Mouse (Mus musculus) left cerebral cortex, adult 9 months (tissue): ENCODE data around the gene Rabgap1l.

Experiments used
- DNase-seq, 2 experiments: peaks; one replicate each; pipeline ENCODE4 v3.0.0; 2022; ENCODE audit warnings: low spot score in 2 of 2

The Rabgap1l gene

DNA sequence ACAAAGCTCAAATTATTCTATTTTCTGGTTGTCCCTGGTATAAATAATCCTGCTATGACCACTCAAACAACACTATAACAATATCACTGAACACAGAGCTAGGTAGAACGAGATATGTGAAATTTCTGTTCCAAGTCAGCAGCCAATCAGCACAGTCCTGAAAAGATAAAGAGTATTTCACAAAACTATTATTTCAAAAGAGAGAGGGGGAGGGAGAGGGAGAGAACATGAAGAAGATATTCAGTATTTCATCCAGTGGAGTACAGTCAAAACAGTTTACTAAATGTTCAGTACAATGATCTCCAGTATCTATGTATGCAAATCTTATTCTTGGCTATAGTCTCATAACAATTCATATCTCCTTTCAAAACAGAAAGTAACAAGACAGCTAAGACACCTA, 5.1 kb downstream of the Rabgap1l start:
- no peak for DNase-seq

GRCm38 (mm10) chr1:160787164-160787563, 5.8 kb downstream of the Rabgap1l start:
- no peak for DNase-seq

GRCm38 (mm10) chr1:160786571-160786970, 6.4 kb downstream of the Rabgap1l start:
- DNase-seq: no peak

DNA sequence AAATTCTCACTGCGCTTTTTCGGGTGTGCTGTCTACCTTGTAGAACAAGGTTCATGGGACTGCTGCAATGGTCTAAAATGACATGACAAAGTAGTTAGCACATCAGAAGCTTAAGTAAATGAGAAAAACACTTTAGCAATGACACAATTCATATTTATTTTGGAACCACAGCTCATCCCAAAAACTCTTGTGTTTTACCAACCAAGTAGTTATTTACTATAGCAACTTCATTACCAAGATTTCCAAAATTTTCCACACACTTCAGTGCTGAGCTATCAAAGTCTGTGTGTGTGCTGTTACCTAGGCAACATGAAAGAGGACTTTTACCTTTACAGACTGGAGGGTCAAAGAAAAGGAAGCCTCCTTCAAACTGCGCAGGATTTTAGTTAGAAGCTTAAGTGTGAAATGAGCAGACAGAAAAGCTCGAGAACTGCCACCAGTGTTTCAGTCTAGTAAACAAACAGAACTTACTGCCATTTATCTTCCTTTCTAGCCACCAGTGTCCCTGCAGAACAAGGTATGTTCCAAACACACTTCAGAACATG, 7.3 kb downstream of the Rabgap1l start:
- no peak for DNase-seq

DNA sequence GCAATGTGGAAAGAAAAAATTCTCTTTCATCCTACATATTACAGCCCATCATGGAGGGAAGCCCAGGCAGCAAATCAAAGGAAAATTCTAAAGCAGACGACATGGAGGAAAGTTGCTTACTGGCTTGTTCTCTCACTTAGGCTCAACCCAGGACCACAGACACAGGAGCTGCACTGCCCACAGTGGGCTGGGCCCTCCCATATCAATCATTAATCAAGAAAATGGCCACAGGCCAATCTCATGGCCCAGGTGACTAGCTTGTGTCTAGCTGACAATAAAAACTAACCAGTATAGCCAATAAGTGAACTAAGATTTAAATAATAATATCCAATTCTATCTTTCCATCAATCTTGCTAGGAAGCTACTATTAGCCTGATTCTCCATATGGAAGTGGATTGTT, 8.9 kb downstream of the Rabgap1l start:
- no peak for DNase-seq

- DNase-seq: no peak
These were observed 18.8 kb downstream of the Rabgap1l start for GRCm38 (mm10) chr1:160774166-160774565.

- DNase-seq: no peak
These were observed 27.4 kb downstream of the Rabgap1l start for GRCm38 (mm10) chr1:160765565-160765964.

- peak in 1 of 2 experiments; percentile 17 for DNase-seq
These were observed 34.8 kb downstream of the Rabgap1l start for GRCm38 (mm10) chr1:160758243-160758642.

DNA sequence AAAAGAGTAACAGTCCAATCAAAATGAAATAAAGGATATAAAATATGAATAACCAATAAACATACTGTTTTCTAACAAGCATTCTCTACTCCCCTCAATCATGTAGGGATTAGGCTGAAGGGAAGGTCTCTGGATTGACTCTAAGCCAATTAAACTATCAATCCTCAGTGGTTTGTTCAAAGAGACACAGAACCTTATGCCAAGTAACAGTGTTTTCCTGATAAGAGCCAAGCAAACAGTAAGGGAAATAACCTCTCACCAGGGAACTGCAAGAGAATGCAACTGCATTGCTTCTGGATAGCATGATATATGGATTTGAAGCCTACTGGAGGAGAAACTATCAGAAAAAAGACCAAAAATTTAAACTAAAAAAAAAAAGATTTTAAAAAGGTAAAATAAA, 37.7 kb downstream of the Rabgap1l start:
- no peak for DNase-seq

DNA sequence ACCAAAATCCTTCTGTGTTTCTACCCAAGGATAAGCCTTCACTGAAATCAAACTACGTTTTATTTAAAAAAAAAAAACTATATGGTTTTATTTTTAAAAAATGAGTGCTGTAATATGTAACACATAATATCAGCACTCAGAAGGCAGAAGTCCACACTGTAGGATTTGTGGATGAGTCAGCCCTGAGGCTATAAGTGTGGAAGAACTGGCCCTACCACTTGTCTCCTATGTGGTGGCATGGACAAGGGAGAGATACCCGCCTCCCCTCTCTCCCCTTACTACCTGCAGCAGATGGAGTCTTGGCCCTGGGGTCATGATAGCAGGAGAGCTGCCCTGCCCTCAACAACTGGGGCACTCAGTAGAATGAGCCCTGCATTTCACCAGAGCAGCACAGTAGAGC, 42.4 kb downstream of the Rabgap1l start:
- no peak for DNase-seq

GRCm38 (mm10) chr1:160746786-160747185, 46.2 kb downstream of the Rabgap1l start:
- no peak for DNase-seq

- DNase-seq: no peak
These were observed 47.6 kb downstream of the Rabgap1l start for GRCm38 (mm10) chr1:160745238-160745930.

GRCm38 (mm10) chr1:160744009-160744408, 49.0 kb downstream of the Rabgap1l start:
- no peak for DNase-seq

DNA sequence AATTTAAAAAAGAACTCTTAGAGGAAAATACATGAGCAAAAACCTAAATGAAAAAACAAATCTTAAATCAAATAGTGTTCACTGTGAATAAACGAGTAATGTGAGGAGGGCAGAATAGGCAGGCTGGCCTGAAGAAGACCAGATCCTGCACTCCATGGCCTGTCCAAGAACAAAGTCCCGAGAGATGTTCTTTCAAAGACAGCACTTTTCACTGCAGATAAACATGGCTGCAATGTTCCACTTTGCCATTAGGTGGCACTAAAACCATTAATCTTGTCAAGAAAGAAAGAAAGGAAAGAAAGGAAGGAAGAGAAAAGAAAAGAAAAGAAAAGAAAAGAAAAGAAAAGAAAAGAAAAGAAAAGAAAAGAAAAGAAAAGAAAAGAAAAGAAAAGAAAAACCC, 49.8 kb downstream of the Rabgap1l start:
- peak in 1 of 2 experiments; percentile 75 for DNase-seq

DNA sequence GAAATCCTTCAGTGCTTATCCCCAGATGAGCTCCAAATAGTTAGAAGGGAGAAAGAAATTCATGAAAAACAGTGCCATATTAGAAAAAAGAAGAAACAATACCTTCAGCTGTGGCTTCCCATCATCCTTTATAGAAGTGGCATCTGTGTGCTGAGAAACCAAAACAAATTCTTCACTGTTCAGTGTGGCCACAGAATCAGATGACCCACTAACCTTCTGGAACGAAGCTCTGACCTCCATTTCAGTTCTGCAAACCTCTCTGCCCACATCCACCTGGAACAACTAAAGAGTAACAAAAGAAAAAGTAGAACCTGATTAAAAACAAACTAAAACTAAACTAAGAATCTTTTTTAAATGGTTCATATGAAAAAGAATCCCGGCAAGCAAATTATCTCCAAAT, 52.4 kb downstream of the Rabgap1l start:
- no peak for DNase-seq

GRCm38 (mm10) chr1:160734743-160735142, 58.3 kb downstream of the Rabgap1l start:
- no peak for DNase-seq

DNA sequence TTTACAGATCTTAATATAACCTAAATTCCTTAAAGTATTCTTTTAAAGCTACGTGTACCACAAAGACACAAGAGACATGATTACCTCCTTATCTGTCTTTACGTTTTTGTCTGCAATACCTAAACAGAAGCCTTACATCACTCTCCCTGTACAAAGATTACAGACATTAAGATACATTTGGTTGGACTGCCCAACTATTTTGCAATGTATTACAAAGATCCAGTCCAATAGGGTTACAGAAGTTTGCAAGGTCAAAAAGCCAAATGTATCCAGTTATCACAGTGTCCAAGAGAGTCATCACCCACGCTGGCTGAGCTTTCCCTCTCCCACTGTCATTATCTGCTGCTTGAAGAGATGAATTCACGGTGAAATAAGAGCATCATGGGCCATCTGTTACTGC, 63.1 kb downstream of the Rabgap1l start:
- no peak for DNase-seq

DNA sequence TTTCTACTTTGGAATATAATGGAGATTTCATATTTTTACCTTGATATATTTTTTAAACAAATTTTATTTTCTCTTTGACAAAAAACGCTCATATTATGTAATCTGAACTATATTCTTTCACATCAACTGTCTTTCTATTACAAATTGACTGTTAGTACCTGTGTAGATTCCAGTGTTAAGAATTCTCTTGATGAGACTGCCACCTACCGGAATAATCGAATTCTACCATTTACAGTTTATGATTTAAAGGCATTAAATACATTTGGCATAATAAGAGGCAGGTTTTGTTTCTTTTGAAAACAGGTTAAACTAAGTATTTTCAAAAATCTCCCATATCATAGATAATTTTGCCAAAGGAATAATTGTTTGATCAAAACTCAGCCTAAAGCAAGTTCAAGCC, 75.3 kb downstream of the Rabgap1l start:
- DNase-seq: peak in 1 of 2 experiments; percentile 33

- DNase-seq: peak in 1 of 2 experiments; percentile 39
These were observed 78.3 kb downstream of the Rabgap1l start for GRCm38 (mm10) chr1:160714685-160715084.

GRCm38 (mm10) chr1:160713887-160714286, 79.1 kb downstream of the Rabgap1l start:
- DNase-seq: no peak

DNA sequence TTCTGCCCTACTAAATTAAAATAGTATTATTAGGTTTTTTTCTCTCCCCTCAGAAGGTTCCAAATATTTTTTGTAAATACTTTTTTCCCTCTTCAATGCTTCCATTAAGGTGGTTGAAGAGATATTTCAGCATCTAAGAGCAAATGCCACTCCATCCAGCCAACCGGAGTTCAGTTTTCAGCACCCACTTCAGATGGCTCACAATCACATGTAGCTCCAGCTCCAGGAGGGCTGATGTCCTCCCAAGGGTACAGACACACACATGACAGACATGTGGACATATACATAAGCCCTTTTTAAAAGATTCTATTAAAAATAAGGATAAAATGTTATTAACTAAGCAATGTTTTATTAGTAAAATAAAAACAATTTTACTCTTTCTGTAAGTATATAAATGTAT, 79.6 kb downstream of the Rabgap1l start:
- no peak for DNase-seq

- DNase-seq: no peak
These were observed 82.5 kb downstream of the Rabgap1l start for GRCm38 (mm10) chr1:160710539-160710938.

DNA sequence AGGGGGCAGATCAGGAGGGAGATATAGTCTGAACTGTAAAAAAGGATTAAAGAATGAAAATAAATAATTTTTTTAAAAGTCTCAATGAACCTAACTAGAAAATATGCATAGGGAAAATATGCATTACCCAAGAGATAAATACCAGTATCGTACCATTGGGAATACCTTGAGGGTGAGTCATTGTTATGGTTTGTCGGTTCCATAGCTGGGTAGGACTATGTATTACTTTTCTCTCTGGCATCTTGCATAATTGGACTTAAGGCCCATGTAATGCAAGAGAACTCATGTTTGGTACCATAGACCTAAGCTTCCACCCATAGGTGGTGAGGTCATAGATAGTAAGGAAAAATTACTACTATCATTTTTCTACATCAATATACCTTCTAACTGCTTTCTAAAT, 88.4 kb downstream of the Rabgap1l start:
- no peak for DNase-seq

DNA sequence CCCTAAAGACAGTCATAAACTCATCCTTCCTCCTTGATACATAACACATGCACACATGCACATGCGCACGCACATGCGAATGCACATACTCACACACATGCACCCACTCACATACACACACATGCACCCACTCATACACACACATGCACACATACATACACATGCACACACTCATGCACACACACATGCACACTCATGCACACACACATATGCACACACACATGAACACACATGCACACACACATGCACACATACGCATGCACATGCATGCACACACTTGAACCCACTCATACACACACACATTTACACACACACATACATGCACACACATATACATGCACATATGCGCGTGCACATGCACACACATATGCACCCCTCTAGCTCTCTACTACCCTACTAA, 89.2 kb downstream of the Rabgap1l start:
- no peak for DNase-seq
